Mouse (Mus musculus) C2C12 (cell line): ENCODE data around the gene Dgcr2.

Experiments
- CEBPB ChIP-seq: IDR thresholded peaks from one replicate; pipeline ENCODE4 v1.6.1; 2011; ENCODE audit warnings: low read depth, mild to moderate bottlenecking, control low read depth, moderate library complexity
- CTCF ChIP-seq: IDR thresholded peaks from one replicate; pipeline ENCODE4 v1.5.1; 2011; ENCODE audit not compliant: control insufficient read depth, insufficient read depth, insufficient read length
- MAX ChIP-seq: IDR thresholded peaks from one replicate; pipeline ENCODE4 v1.6.1; 2011; ENCODE audit warnings: mild to moderate bottlenecking, control low read depth

- TF ChIP-seq MAX (no peak), CTCF (no peak), CEBPB (no peak)
Measured at GRCm38 (mm10) chr16:17802456-17802838, 95.9 kb downstream of the Dgcr2 start.
